Mouse (Mus musculus) forebrain, embryonic 12.5 days (tissue): Measurements from ENCODE around the gene Chchd6. TPM values are rescaled to one million over a fixed set of nuclear protein-coding genes. Genes with fewer than 3 reads are reported as not detected.

Experiments used
- ATAC-seq: fragments of 200-750 bp; cut with Nextera tagmentation; 2 replicates; pipeline ENCODE4 v1.8.0; 2017; ENCODE audit warnings: moderate TSS enrichment; ENCODE audit not compliant: low FRiP score
- H3K27ac ChIP-seq: fragments of 300-500 bp; sonication (generic); 2 replicates; pipeline ENCODE4 v1.5.1; 2016; ENCODE audit warnings: mild to moderate bottlenecking
- H3K27me3 ChIP-seq: fragments of 300-500 bp; sonication (generic); 2 replicates; pipeline ENCODE4 v1.6.1; 2016; ENCODE audit warnings: mild to moderate bottlenecking
- H3K36me3 ChIP-seq: fragments of 300-500 bp; sonication (generic); replicated peaks from 2 replicates; pipeline ENCODE4 v1.6.1; 2016; ENCODE audit warnings: mild to moderate bottlenecking
- H3K4me1 ChIP-seq: fragments of 300-500 bp; sonication (generic); 2 replicates; pipeline ENCODE4 v1.6.1; 2016
- H3K4me2 ChIP-seq: fragments of 300-500 bp; sonication (generic); 2 replicates; pipeline ENCODE4 v1.6.1; 2016; ENCODE audit warnings: mild to moderate bottlenecking, moderate library complexity
- H3K4me3 ChIP-seq: fragments of 300-500 bp; sonication (generic); replicated peaks from 2 replicates; pipeline ENCODE4 v1.5.1; 2016; ENCODE audit warnings: mild to moderate bottlenecking
- H3K9ac ChIP-seq: fragments of 300-500 bp; sonication (generic); 2 replicates; pipeline ENCODE4 v1.6.1; 2016; ENCODE audit warnings: mild to moderate bottlenecking
- H3K9me3 ChIP-seq: fragments of 300-500 bp; sonication (generic); 2 replicates; pipeline ENCODE4 v1.6.1; 2016
- WGBS: fragments of 180-500 bp; shearing (Covaris S2); methylation state at CpG from one replicate; pipeline ENCODE4 v1.1.7; 2016; 5-methylcytosine and 5-hydroxymethylcytosine counted together
- polyA plus RNA-seq: library from polyadenylated mRNA; unstranded; fragments of >200 nt; fragmentation: Nextera tagmentation; extraction: Ambion mirVana; gene quantifications from 2 replicates; pipeline ENCODE4 v1.2.1, GENCODE M21; 2016

The Chchd6 gene
- polyA plus RNA-seq, 1 experiment from 2014 or later, result 87.3 TPM

- ATAC-seq, result no peak
- 38% methylated on average over 3 of the region's 3 CpGs for WGBS
- no peaks in the 10 kb centered on the region for H3K9me3 ChIP-seq
- H3K27ac ChIP-seq, result no peak overlapping the region
- H3K36me3 ChIP-seq, result no peaks in the 10 kb centered on the region
- no peak overlapping the region for H3K9ac ChIP-seq
- H3K4me1 ChIP-seq, result peaks cover 5% of the 10 kb centered on the region; the same call in 1 of the 2 replicates
- H3K27me3 ChIP-seq, result no peaks in the 10 kb centered on the region
- H3K4me2 ChIP-seq, result no peak overlapping the region
- H3K4me3 ChIP-seq, result no peak overlapping the region
These were observed 214.3 kb downstream of the Chchd6 start for GRCm38 (mm10) chr6:89381172-89381571.

GRCm38 (mm10) chr6:89380751-89381150, 214.7 kb downstream of the Chchd6 start:
- no peak overlapping the region for H3K9ac ChIP-seq
- H3K27me3 ChIP-seq, result no peaks in the 10 kb centered on the region
- H3K27ac ChIP-seq, result no peak overlapping the region
- no peak overlapping the region for H3K4me2 ChIP-seq
- ATAC-seq, result no peak
- 13% methylated on average over 3 of the region's 3 CpGs for WGBS
- no peaks in the 10 kb centered on the region for H3K9me3 ChIP-seq
- peaks cover 5% of the 10 kb centered on the region; the same call in 1 of the 2 replicates for H3K4me1 ChIP-seq
- H3K36me3 ChIP-seq, result no peaks in the 10 kb centered on the region
- no peak overlapping the region for H3K4me3 ChIP-seq

DNA sequence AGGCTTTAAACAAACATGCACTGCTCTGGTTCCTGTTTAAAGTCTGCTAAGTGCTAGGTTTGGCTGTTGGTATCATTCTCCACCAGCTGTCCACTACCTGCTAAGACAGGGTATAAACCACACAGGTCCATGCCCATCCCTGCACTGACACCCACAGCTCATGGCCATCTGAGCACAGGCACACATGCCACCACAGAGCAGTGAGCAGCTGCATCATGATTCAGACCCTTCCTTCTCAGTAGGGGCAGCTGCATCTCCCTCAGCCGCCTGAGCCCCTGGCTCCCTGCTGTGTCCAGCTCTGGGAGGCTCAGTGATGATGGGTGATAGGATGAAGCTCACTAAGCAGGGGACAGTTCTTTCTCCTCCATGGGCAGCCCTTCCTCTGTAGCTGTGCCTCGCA, 217.2 kb downstream of the Chchd6 start:
- H3K4me1 ChIP-seq, result peaks cover 5% of the 10 kb centered on the region; the same call in 1 of the 2 replicates
- no peaks in the 10 kb centered on the region for H3K9me3 ChIP-seq
- H3K4me2 ChIP-seq, result no peak overlapping the region
- 85% methylated on average over 2 of the region's 2 CpGs for WGBS
- H3K27ac ChIP-seq, result no peak overlapping the region
- no peaks in the 10 kb centered on the region for H3K36me3 ChIP-seq
- H3K9ac ChIP-seq, result no peak overlapping the region
- ATAC-seq, result no peak
- H3K4me3 ChIP-seq, result no peak overlapping the region
- no peaks in the 10 kb centered on the region for H3K27me3 ChIP-seq

- no peaks in the 10 kb centered on the region for H3K36me3 ChIP-seq
- no peak overlapping the region for H3K4me2 ChIP-seq
- ATAC-seq, result no peak
- 0 out of 2 replicates have a peak, but pooled peaks cover 6% of the 10 kb centered on the region for H3K9me3 ChIP-seq
- H3K27me3 ChIP-seq, result peaks cover 11% of the 10 kb centered on the region
- no peak overlapping the region for H3K27ac ChIP-seq
- no peak overlapping the region for H3K9ac ChIP-seq
- H3K4me1 ChIP-seq, result no peaks in the 10 kb centered on the region
- no peak overlapping the region for H3K4me3 ChIP-seq
These were observed 226.6 kb downstream of the Chchd6 start for GRCm38 (mm10) chr6:89368812-89369211.

GRCm38 (mm10) chr6:89364342-89364741, 231.1 kb downstream of the Chchd6 start:
- H3K9ac ChIP-seq, result no peak overlapping the region
- peaks cover 31% of the 10 kb centered on the region for H3K4me1 ChIP-seq
- H3K36me3 ChIP-seq, result no peaks in the 10 kb centered on the region
- H3K4me3 ChIP-seq, result no peak overlapping the region
- no peak overlapping the region for H3K4me2 ChIP-seq
- ATAC-seq, result no peak
- H3K9me3 ChIP-seq, result 0 out of 2 replicates have a peak, but pooled peaks cover 6% of the 10 kb centered on the region
- H3K27me3 ChIP-seq, result peaks cover 19% of the 10 kb centered on the region
- H3K27ac ChIP-seq, result no peak overlapping the region
- WGBS, result 64% methylated on average over 3 of the region's 3 CpGs

DNA sequence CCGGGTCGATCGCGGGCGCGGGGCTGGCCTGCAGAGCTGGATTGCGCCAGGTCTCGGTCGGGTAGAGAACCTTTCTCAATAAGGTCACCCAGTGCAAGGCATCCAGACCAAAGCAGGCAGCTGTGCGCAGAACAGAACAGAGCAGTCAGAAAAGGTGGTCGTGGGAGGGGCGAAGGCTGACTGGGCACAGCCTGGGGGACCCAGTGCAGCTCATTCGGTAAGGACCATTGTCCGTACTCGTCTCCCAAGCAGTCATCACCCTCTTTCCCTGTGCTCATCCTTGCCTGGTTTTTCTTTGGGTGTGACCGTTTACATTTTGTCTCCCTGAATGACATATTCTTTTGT, 232.4 kb downstream of the Chchd6 start:
- H3K4me3 ChIP-seq, result peak overlapping the region; percentile 88
- H3K4me2 ChIP-seq, result peak overlapping the region; percentile 77
- H3K4me1 ChIP-seq, result peaks cover 44% of the 10 kb centered on the region
- 4% methylated on average over 16 of the region's 16 CpGs for WGBS
- peak overlapping the region; percentile 47 for H3K9ac ChIP-seq
- no peaks in the 10 kb centered on the region; the same call in 1 of the 2 replicates for H3K36me3 ChIP-seq
- 0 out of 2 replicates have a peak, but pooled peaks cover 6% of the 10 kb centered on the region for H3K9me3 ChIP-seq
- H3K27me3 ChIP-seq, result peaks cover 19% of the 10 kb centered on the region
- H3K27ac ChIP-seq, result no peak overlapping the region
- no peak for ATAC-seq

DNA sequence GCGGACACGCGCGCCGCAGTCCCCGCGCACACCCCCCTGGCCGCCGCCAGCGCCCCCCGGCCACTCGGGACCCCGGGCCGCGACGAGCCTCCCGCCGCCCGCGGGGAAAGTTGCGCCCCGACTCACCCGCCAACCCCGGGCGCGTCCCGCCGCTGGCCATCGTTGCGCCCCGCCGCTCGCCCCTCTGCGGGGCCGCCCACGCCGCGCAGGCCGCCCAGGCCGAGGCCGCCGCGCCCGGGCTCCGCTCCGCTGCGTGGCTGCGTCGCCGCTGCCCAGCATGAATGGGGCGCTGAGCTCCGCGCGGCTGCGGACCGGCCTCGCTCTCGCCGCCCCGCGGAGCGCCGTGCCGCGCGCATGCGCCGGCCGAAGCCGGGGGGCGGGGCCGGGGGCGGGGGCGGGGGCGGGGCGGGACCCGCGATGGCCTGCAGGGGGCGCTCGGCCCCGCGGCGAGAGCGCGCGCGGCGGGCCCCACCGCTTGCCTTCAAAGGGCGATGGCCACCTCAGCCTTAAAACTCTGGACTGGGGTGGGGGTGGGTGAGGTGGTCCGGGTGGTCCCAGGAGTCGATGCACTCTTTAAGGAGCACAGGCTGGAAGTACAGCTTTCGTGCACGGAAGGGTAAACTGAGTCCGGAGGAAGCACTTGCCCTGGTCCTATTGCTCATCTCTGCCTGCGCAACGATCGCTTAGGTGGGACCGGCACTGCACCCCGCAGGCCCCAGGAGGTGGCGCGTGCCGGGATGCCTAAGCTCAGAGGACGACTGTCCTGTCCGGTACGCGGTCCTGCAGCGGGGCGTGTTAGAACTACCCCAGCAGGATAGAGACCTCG, 233.0 kb downstream of the Chchd6 start, which contains the start of gene Plxna1:
Gene Plxna1 (minus strand): TSS at position 340 of the 826 bp plus-strand sequence.
- Histone ChIP-seq H3K27ac (peak within 1 kb of the TSS; percentile 84), H3K9me3 (0 out of 2 replicates have a peak, but pooled peaks cover 2% of the 10 kb centered on the region), H3K4me2 (peak within 1 kb of the TSS; percentile 77), H3K36me3 (peaks cover under 1% of the 10 kb centered on the region; the same call in 1 of the 2 replicates), H3K4me3 (peak within 1 kb of the TSS; percentile 88), H3K9ac (peak within 1 kb of the TSS; percentile 99), H3K27me3 (peaks cover 19% of the 10 kb centered on the region), H3K4me1 (peaks cover 50% of the 10 kb centered on the region)
- peak; percentile 82 for ATAC-seq
- WGBS, result under 1% methylated on average over 55 of the region's 110 CpGs

DNA sequence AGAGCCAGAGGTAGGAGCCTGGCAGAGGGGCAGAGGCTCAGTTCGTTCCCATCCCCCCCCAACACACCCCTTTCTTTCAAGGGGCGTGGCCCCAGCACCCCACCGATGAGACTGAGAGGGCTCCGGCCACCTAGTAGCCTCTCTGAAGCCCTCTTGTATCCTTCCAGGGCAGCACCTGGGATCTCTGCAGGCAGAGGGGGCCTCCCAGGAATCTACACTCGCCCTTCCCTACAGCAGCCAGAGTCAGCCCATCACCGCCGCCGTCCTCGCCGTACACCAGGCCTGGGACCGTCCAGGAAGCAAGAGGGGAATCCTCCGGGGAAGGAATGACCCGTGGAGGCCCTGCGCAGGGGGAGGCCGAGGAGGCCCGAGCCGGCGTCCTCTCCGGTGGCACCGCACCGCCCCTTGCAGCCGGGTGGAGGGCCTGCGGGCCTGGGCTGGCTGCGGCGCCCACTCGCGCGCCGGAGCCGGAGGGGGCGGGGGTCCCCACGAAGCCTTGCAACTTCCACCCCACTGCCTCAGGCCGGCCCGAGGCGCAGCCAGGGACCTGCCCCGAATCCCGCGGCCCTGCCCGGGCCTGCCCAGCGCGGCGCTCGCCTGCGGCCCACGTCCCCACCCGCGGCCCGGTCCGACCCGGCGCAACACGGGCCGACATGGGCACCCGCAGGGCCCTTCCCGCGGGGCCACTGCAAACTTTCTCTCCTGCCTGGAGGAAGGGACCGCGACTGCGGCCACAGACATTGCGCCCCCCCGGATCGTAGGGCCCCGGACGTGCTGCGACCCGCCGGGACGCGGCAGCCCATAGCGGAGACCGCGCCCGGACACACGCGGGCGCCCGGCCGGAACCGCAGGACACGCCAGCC, 233.8 kb downstream of the Chchd6 start:
- Histone ChIP-seq H3K36me3 (peaks cover 9% of the 10 kb centered on the region), H3K9me3 (no peaks in the 10 kb centered on the region), H3K4me3 (peak overlapping the region; percentile 88), H3K27ac (peak overlapping the region; percentile 84), H3K9ac (peak overlapping the region; percentile 99), H3K4me1 (peaks cover 57% of the 10 kb centered on the region), H3K4me2 (peak overlapping the region; percentile 77), H3K27me3 (peaks cover 19% of the 10 kb centered on the region)
- under 1% methylated on average over 80 of the region's 80 CpGs for WGBS
- ATAC-seq, result peak; percentile 28

DNA sequence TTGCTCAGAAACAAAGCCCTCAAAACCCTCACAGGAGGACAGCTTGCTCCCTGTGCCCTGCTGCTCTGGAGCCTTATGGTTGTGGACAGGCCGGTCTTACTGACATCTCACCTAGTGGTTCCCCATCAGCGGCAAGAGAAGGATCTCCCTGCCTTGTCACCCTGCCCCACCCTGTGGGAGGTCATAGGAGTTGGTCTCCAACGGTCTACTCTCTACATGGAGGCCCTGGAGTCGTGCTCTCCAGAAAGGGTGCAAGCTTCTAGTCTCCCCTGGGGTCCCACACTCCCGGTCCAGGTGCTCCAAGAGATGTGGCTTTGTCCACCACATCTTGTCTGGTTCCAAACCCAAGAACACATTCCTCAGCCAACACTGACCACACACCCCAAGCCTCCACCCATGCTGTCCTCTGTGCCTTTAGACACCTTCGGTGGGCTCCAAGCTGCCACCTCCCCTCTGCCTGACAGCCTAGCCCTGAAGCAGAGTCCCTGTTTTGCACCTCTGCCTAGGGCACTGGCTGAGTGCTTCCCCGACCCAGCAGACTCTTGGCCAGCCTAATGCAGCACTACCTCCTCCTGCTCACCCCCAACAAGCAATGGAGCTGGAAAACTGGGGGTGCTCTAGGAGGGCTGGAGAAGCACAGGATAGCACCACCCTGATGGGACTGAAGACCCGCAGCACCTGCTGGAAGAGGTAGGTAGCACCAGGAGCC, 234.6 kb downstream of the Chchd6 start:
- H3K9me3 ChIP-seq, result no peaks in the 10 kb centered on the region
- peak overlapping the region; percentile 77 for H3K4me2 ChIP-seq
- H3K36me3 ChIP-seq, result peaks cover 17% of the 10 kb centered on the region
- peak overlapping the region; percentile 84 for H3K27ac ChIP-seq
- H3K4me1 ChIP-seq, result peaks cover 65% of the 10 kb centered on the region
- H3K27me3 ChIP-seq, result peaks cover 19% of the 10 kb centered on the region
- H3K4me3 ChIP-seq, result peak overlapping the region; percentile 88
- peak overlapping the region; percentile 99 for H3K9ac ChIP-seq
- ATAC-seq, result no peak
- 48% methylated on average over 8 of the region's 8 CpGs for WGBS

DNA sequence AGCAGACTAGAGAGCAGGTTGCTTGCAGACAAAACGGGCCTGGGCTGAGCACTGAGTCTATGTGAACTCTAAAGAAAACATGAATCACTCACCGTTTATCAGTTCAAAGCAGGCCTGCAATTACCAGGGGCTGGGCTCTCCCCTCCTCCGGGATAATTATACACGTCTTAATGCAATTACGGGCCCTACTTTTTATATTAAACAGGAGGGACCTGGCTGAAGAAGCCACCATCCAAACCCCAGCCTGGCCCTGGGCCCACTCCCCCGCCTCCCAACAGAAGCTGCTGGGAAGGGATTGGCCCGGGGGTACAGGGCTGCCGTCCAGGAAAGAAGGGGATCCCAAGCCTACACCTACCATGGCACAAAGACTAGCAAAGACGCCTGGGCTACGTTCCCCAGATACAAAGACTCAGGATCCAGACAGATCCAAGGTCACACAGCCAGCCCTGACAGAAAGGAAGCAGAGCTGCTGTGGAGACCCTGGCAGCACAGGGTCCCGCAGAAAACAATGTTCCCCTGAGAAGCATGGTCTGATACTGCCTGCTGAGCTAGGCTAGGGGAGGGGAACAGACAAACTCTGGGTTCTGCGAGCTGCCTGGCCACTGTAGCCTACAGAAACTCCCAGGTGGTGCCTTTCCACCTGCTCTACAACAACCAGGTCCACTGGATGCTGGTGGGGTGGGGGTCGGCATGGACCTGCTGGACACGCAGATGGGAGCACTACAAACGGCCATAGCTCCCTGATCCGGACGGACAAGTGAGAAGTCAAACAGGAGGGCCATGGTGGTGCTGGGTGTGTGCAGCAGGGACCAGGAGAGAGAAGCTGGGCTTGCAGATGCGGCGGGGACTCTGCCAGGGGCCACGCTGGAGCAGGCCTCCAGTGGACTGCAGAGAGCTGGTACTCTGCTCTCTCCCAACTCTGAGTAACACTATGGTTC, 235.4 kb downstream of the Chchd6 start:
- H3K4me3 ChIP-seq, result peak overlapping the region; percentile 88
- peaks cover 19% of the 10 kb centered on the region for H3K27me3 ChIP-seq
- H3K27ac ChIP-seq, result peak overlapping the region; percentile 48
- H3K4me2 ChIP-seq, result peak overlapping the region; percentile 77
- H3K4me1 ChIP-seq, result peaks cover 73% of the 10 kb centered on the region
- peaks cover 24% of the 10 kb centered on the region for H3K36me3 ChIP-seq
- H3K9me3 ChIP-seq, result no peaks in the 10 kb centered on the region
- WGBS, result 44% methylated on average over 20 of the region's 20 CpGs
- peak; percentile 4; the same call in 1 of the 2 replicates for ATAC-seq
- peak overlapping the region; percentile 99 for H3K9ac ChIP-seq

DNA sequence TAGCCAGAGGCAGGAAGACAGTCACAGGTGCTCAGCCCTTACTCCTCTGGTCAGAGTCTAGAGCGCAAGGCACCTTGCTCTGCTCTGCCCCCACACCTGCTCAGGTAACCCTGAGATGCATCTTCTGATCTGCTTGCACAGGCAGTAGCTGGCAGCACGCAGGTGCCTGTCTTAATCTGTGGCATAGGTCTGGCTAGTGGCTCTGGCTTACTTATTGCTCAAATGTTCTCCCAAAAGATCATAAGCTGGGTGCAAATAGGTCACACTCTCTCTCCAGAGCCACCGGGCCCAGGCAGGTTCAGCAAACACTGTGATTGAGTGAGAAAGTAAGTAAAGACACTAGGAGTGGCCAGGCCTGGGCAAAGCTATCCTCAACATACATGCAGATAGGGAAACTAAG, 236.3 kb downstream of the Chchd6 start:
- Histone ChIP-seq H3K27ac (peak overlapping the region; percentile 48), H3K36me3 (peaks cover 33% of the 10 kb centered on the region), H3K4me3 (peak overlapping the region; percentile 88), H3K4me1 (peaks cover 82% of the 10 kb centered on the region), H3K9ac (no peak overlapping the region; the same call in 1 of the 2 replicates), H3K27me3 (peaks cover 12% of the 10 kb centered on the region), H3K9me3 (no peaks in the 10 kb centered on the region), H3K4me2 (peak overlapping the region; percentile 77)
- WGBS, result 86% methylated on average over 3 of the region's 3 CpGs
- no peak for ATAC-seq
